Mouse (Mus musculus) adrenal gland, adult 2 months (tissue): ENCODE measurements around the gene Epb41l3. TPM values are rescaled to one million over a fixed set of nuclear protein-coding genes. Genes with fewer than 3 reads are reported as not detected.

Experiments
- DNase-seq: peaks from one replicate; pipeline ENCODE4 v3.0.0; 2021
- long read RNA-seq: library from polyadenylated mRNA; stranded (forward); transcript quantifications from one replicate; pipeline ENCODE4 v2.0.0, GENCODE M21; 2021
- polyA plus RNA-seq: library from polyadenylated mRNA; depleted of rRNA; stranded (reverse); fragments of >200 nt; gene quantifications from 2 replicates; pipeline ENCODE4 v1.2.3, GENCODE M21; 2012; rRNA removed
- total RNA-seq, 2 experiments: library from RNA; stranded (reverse); gene quantifications; 2 replicates each; pipeline ENCODE4 v1.2.3; 2021

The Epb41l3 gene
- total RNA-seq (10 to 100 TPM; 12.4 to 17.9 TPM), polyA plus RNA-seq (2.8 and 5.9 TPM in 2 replicates)
- long read RNA-seq, partial matches to known transcripts = 1 of 11 reads
- long read RNA-seq, other reads (novel, unspliced or antisense) = 9 of 11 reads

DNA sequence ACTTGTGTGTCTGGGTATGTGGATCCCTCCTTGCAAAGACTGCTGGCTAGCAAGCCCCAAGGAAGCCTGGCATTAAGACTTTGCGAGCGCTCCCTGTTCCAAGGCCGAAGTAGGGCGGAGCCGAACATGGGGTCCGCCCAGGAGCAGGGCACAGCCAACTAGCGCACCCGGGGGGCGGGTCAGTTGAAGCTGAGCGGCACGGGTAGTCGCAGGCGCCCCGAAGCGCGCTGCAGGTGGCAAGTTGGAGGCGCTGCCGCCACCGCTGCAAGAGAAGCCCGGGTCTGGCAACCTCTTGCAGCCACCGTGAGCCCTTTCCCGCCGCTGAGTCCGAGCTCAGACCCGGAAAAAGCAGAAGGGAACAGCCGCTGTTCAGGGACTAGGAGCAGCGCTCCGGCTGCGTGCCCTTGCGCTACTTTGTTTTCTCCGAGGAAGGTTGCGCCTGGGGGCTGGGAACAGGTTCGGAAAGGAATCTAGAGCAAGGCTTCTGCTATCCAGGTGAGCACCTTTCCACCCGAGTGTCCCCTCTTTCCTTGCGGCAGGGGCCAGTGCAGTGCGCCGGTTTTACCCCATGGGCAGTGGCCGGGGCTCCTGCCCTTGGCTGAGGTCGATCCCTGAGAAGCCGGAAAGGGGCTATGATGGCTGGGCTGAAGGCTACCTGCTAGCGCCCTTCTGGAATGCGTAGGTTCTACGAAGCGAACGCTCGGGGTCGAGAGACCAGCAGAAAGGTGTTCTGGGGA lies at the start of gene Epb41l3:
TSS of gene Epb41l3 (plus strand) at position 183 of the 737 bp plus-strand sequence.
- peak; percentile 90 for DNase-seq

DNA sequence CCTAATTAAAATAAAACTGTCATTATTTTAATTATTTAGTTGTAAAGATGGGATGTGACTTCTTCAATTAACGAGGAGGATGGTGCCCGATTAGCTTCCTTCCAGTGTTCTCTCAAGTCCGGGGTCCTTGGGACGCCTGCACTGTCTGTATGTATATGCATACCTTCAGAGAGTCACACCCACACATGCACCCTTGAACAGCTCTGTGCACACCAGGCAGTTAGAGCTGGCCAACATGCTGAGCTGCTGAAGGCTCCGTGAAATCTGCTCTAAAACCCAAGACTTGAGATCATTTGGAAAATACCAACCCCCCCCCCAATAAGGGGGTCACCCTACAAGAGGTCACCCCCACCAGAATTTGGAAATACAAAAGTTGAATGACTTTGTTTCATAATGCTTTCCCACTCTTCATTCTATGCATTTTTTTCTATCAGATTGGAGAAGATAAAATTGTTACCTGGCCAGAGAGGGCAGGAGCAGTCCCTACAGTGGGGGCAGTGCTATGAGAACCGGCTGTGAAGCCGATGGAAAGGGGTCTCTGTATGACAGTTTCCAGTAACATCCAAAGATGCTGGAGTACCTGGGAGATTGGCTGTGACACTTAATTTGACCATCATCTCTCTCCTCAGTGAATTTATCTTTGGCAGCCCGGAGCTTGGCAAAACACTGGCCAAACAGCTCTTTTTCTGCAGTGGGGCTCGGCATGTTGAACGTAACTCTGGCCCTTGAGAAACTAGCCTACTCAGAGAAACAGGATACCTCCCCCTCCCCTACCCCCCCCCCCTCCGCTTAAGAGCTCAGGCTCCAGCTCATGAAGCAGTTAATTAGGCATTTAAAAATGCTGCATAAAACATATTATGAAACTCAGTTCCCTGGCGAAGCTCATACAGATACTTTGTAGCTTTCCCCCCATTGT lies 36.5 kb upstream of the Epb41l3 start:
- DNase-seq = no peak

DNA sequence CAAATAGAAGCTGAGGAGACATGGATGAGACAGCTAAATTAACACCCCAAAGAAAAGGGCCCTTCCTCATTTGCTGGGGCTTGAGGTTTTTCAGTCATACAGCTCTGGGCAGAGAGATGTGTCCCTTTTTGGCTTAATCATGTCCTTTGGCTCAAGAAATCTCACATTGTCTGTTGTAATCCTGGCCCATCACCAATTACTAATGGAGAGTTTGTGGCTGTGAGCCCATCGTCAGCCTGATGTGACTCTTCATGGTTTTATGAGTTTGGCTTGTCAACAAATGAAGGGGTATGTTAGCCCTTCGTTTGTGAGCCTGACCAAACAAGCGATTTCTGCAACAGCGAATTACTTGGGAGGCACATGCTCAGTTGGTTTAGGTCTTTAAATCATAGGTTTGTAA lies 34.0 kb upstream of the Epb41l3 start:
- no peak for DNase-seq

DNA sequence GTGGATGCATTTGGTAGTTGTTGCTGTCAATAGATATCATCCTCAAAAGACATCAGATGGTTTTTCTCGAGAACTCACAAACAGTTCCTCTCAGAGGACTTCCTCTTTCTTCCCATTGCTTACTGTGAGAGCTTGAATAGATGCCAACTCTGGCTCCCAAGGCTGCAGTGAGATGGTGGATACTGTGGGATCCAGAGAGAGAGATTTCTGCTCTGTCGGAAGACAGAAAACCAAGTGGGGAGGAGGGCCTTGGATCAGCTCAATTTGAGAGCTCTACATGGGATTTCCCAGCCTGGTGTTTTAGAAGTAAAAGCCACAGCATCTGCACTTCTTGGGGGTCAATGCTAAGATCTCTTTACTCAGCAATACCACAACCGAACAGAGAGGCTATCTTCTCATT lies 26.7 kb upstream of the Epb41l3 start:
- DNase-seq = no peak

DNA sequence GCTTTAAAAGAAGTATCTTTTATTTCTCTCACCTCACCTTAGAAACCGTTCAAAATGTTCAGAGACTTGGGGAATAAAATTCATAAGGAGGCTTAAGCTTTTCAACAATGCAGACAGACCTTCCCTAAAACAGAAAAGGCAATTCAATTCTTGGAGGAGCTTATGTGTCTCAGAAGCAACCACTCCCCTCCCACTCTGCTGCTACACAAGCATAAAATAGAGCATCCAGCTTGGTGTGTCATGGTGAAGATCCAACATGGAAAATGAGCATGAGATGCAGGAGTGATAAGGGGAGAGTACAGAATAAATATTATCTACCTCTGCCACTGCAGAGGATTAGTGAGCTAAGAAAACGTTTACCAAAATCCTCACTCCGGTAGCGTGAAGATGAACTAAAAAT lies 21.5 kb upstream of the Epb41l3 start:
- no peak for DNase-seq

DNA sequence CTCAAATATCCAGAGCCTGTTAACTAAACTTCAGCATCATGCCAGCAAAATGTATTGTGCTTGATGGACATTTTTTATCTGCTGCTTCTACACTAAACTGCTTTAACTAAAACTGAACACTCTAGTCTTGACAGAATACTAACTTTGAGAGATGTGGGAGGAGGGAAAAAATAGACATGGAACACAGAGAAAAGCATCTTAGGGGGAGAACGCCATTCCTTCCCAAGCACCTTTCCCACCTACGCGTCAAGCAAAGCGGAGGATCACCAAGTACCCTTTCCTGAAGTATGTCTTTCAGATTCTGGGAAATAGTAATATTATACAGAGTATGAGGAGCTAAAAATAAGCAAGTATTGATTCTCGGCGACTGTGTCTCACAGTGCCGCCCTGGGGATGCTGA lies 15.7 kb upstream of the Epb41l3 start:
- no peak for DNase-seq

DNA sequence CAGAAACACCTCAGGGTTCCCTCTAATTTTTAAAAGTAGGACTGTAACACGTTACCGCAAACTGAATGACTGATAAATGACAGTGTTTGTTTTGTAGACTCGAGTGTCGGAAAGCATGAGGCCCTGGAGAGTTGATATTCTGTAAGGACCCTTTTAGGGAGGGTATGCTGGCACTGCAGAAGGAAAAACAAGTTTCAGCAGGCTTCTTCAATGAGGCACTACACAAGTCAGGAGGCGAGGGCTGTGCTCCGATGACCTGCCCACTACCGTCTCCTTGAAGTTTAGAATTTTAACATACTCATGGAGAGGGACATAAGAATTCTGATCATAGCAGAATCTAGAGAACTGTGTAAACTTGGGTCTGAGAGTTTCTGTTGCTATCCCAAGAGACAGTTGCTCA lies 15.1 kb upstream of the Epb41l3 start:
- no peak for DNase-seq

DNA sequence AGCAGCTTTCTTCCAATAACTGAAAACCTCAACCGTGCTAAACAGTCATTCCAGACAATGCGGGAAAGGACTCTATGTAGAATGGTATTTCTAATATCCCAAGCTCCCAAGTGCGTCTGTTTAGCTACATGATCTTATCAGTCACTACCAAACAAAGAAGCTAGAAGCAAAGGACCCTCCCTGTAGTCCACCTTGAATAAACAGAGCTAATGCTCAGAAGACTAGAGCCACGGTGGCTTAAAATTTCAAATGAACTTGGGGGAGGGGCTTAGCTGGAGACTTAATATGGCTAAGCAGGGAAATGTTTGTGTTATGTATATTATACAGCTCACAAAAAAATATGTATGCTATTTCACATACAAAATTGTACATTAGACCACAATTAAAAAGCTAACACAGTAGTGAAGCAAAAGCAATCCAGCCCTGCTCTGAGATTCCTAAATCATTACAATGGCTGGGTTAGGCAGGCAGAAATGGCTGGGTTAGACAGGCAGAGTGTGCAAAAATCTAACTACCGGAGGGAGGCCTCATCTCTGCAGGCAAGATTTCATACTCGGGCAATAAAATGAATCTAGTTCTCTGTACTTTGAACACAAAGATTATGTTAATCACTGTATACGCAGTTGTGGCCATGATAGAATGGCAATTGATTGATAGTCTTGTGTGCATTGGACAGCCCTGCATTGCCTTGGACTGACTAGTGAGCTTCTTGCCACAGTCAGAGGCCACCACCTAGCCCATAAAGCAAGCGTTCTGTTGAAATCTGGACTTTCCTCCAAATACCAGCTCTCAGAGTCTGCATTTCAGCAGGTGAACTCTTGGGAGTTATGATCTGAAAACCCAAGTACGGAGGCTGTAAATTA lies 13.4 kb upstream of the Epb41l3 start:
- no peak for DNase-seq

DNA sequence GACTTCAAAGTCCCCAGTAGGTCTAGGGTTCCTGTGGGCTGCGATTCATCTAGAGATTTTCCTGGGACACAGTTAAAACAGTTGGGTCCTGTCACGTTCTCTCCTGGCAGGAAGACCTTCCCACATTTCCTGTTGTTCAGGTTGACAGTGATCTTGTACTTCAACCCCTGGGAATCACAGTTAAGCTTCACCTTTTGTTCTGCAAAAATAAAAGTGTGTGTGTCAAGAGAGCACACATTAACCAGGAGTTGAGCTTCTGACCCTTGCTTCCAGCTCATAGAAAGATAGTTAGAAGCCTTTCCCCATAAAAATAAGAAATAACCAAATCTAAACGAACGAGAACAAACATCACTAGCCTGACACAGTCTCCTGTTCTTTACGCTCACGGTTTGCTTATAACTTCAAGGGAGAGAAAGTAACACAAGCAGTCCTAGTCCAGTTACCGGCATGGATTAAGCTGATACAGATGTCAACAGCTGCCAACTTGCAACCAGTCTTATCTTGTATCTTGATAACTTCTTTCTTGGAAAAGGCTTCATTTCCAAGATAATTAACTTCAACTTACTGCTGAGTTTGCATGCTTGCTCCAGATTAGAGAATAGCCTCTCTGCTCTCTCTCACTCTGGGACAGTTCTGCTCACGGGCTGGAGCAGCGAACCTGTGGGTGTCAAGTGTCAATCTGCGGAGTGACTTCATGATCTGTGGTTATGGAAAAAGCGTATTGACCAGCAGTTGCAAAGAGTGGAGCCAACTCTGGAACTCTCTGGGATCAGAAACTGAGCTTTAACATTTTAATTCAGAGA lies 7.3 kb upstream of the Epb41l3 start:
- no peak for DNase-seq

DNA sequence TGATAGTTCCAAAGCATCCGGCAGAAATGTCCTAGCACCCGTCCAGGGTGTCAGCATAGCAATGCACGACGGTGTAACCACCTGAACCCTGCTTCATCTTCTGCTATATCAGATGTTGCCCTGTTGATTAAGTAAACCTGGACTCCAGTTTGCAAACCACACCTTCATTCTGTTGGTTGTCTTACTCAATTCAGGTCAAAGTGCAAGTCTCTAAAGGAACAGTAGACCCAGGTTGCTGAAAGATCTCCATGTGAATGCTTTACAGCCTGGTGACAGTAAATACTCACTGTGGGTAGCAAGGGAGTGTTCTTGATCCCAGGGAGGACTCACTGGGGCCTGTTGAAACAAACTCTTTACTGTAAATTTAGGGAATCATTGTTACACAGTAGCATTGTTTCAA lies 1.4 kb upstream of the Epb41l3 start:
- no peak for DNase-seq

DNA sequence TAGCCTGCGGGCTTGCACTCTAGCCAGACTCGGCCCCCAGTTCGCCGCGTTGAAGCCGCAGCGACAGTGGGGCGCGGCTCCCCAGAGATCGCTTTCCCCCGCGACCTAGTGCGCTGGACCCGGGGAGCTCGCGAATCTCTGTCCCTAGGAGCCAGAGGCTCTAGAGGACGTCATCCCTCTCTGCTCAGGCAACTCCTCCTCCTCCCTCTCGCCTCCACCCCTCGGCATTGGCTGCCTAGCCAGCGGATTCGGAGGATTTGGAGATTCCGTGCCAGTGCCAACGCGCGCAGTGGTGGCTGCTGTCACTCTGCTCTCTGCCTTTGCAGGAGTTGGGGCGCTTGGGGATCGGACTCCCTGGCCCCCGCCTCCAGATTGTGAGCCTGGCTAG lies 749 bp downstream of the Epb41l3 start:
- peak; percentile 85 for DNase-seq

DNA sequence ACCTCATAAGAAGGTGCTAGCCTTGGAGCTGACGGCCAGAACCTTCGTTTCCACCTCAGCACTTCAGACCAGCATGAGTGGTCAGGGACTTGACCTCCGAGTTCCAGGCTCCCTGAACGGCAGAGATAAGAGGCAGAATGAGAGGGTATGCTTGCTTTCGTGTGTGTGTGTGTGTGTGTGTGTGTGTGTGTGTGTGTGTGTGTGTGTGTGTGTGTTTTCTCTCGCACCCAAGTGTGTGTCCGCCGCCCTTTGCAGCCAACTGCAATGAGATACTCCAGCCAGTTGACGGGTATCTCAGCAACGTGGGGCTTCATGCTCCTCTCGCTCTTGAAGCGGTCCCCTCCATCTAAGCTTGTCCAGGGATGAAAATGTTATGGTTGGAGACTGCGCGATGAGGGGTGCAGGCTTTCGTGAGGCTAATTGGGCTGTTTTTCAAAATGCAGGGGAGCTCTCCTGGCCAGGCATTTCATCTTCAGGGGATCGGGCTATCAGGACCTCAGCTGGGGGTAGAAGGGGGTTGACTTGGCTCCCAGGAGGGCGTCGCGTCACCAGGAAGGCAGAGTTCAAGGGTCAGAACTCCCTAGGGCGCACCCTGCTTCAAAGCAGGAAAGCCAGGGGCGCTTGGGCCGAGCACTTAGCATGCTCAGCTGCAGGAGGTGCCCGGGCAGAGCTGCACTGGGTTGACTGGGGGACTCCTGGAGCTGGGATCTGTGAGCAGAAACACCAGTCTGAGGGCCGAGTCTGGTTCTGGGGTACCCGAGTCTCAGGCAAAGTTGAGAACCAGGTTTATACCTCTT lies 1.5 kb downstream of the Epb41l3 start:
- DNase-seq = peak; percentile 3

DNA sequence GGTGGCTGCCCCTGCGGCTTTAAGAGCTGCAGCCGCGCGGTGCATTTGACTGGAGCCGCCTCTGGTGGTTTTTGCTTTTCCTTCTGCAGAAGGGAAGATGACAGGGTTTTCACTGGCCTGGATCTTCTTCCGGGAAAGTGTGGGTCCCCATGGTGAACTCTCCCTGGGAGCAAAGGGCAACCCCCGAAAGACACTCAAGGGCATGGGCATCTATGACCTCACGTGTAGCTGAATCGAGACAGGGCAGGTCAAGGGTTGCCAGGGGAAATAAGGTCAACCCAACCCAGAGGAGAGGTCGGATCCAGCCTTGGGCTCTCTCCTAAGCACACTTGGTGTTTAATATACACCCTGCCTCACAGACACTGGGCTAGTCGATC lies 2.0 kb downstream of the Epb41l3 start:
- no peak for DNase-seq

DNA sequence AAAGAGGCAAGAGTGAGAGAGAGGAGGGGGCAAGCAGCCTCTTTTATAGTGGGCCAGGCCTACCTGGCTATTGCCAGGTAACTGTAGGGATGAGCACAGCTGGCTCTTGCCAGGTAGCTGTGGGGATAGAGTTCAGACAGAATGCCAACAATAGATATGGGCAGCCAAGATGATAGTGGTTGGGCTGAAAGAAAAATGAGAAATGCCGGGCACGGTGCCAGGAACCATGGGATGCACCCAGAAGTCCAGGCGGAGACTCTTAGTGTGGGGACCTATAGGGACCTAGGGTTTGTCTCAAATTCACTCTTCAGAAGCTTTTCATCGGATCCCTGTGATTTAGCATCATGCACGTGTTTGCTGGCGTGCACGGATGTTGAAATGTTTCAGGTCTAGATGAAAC lies 6.8 kb downstream of the Epb41l3 start:
- no peak for DNase-seq

DNA sequence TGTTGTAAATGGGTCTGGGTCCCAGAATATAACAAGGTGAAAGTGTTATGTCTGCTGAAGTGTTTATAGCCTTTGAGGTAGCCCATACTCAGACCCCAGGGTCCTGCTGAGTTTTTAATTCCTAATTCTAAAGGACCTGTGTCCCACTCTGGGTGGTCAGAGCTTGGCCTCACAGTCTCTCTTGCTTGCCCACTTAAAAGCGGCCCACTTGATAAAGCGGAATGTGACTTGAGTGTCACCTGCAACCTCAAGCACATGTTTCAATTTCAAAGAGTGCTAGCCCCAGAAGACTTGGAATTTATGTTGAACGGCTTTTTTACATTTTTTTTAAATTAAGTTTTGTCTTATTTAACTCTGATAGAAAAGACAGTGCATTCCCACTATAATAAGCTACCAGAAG lies 16.1 kb downstream of the Epb41l3 start:
- DNase-seq = no peak

DNA sequence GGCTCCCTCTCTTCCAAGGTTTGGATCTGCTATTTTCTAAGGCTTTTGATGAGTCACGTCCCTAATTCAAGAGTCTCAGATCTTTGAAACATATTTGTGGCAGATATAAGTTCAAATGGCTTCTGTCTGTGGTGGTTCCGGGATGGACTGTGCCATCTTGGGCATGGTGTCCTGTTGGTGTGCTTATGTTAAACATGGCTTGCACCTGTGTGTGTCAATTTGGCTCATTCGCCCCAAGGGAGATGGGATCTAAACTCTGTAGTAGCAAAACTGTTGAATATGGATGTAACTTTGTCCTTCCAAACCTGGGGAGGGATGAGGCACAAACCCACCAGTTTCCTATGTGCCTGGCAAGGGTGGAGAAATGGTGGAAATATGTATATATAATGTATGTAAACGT lies 21.6 kb downstream of the Epb41l3 start:
- no peak for DNase-seq

DNA sequence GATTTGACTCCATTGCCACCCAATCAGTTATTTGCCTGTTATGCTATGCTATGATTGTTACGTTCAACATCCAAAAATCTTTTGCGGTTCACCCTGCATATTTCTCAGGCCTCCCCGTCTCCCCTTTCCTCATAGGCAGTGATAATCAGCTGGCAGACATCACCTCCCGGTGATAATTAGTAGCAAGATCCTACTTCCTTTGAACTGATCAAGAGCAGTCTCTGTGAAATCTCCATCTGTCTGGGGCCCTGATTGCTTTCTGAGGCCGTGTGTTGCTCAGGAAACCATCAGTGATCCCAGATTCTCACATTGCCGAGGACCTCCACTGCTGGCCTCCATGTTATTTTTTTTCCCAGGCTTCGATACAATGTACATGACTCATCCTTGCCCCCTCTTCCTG lies 22.5 kb downstream of the Epb41l3 start:
- no peak for DNase-seq

DNA sequence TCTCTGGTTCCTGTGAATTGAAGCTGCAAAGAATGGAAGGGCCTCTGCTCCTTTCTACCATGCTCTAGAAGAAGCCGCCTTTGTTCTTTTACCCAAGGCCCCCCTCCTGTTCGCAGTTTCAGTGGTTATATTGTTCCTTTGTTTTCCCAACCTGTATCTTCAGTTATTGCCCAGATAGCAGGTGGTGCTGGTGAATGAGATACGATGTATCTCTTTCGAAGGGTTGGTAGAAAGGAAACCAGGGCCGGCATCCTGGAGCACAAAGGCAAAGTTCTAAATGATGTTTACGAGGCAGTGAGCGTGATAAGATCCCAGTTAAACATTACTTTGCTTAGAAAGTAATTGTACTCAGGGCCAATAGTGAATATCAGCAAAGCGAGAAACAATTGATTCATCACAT lies 27.8 kb downstream of the Epb41l3 start:
- no peak for DNase-seq

DNA sequence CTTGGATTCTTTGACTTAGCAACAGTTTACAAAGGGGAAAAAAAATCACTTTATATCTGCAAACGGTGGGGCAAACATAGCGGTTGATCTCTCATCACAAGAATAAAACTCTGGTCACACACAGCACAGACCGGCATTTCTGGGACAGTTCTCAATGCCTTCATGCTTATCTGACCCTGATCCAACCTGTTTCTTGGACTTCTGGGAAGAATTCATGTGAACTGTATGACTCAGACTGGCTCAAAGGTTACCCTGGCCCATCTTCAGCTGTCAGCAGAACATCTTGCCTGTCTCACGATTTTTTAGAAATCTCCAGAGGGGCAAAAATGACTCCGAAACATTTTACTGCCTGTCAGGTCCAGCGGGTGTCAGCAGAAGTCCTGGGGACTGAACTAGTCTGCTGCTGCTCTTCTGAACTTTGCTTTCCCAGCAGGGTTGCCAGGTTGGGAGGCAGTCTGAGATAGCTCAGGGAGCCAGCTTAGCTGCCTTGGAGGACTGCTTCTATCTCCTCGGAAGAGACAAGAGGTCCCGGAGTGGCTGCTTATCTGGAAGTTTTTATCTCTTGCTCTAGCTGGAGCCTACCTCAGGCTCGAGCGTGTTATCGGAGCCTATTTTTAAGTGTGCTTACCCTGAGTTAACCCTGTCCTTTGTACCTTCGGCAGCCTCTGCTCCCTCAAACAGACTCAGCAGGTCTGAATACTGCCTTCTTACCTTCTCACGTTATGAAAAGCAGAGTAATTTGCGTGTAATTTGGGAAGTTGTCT lies 29.7 kb downstream of the Epb41l3 start:
- DNase-seq = peak; percentile 10
